Mouse (Mus musculus) brain, embryonic 14.5 days (tissue): ENCODE data around the gene Cpm. TPM values are rescaled to one million over a fixed set of nuclear protein-coding genes. Genes with fewer than 3 reads are reported as not detected.

Source experiments
- DNase-seq: peaks from one replicate; pipeline ENCODE4 v3.0.0-alpha.2; 2011; ENCODE audit warnings: low read depth
- CTCF ChIP-seq: fragments of 200-500 bp; IDR thresholded peaks from 2 replicates; pipeline ENCODE4 v1.5.1; 2012; ENCODE audit warnings: inconsistent platforms, mild to moderate bottlenecking, moderate library complexity, borderline replicate concordance; ENCODE audit not compliant: insufficient read depth, insufficient read length; ENCODE audit errors: extremely low read depth
- POLR2A ChIP-seq: fragments of 200-500 bp; IDR thresholded peaks from 2 replicates; pipeline ENCODE4 v1.6.1; 2012; ENCODE audit warnings: mild to moderate bottlenecking, inconsistent platforms, borderline replicate concordance; ENCODE audit not compliant: poor library complexity, insufficient read depth, insufficient read length, severe bottlenecking; ENCODE audit errors: extremely low read depth
- polyA plus RNA-seq: library from polyadenylated mRNA; depleted of rRNA; stranded (reverse); fragments of >200 nt; gene quantifications from 2 replicates; pipeline ENCODE4 v1.2.3, GENCODE M21; 2012; rRNA removed

The Cpm gene
- polyA plus RNA-seq, 1 experiment = 3.7 TPM

- TF ChIP-seq CTCF (no peak), POLR2A (no peak)
- DNase-seq = no peak
These were observed 107.3 kb downstream of the Cpm start for GRCm38 (mm10) chr10:117736573-117736972.

Other genes with a start within 250 kb of the Cpm start
- gene Cpsf6, start 249.5 kb upstream of the Cpm start, polyA plus RNA-seq = 149 and 198 TPM in 2 replicates
- 61.4 and 70.6 TPM in 2 replicates for gene Mdm2, start 81.3 kb downstream of the Cpm start, polyA plus RNA-seq
- 31.8 and 35.5 TPM in 2 replicates for gene Slc35e3, start 116.9 kb downstream of the Cpm start, polyA plus RNA-seq
- 29.6 and 39.0 TPM in 2 replicates for gene Nup107, start 163.2 kb downstream of the Cpm start, polyA plus RNA-seq
- 67.6 and 87.0 TPM in 2 replicates for gene Rap1b, start 216.5 kb downstream of the Cpm start, polyA plus RNA-seq